Mouse (Mus musculus): ENCODE measurements around the gene Dlx4.

DNA sequence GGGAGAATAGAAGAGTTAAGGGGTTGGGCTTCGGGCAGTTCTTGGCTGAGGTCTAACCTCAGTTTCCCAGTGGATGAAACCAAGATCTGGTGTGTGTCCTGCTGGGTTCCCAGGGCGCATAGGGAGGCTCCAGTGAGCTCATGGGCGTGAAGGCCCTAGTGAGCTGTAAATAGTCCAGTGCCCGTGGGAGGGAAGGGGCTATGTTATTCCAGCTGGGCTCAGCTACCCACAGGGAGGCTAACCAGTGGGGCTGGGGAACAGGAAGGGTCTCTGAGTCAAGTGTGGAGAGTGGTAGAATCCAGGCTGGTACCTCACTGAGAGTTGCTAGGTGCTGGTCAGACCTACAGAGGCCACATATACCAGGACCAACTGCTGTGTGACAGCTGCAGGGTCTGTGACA, 15.6 kb upstream of the Dlx4 start:
- TF ChIP-seq CTCF (IDR thresholded peaks at IDR 0.05; ENCODE audit: extremely low read depth, insufficient read depth, insufficient read length, insufficient replicate concordance) (no peak), POLR2A (IDR thresholded peaks at IDR 0.05; ENCODE audit: low read depth, low read length) (no peak)

Data from spleen, adult 2 months (tissue).